Mouse (Mus musculus) splenic B cell, adult 2 months (primary cell): ENCODE measurements around the gene Rspo1.

ENCODE experiments used
- DNase-seq: peaks from one replicate; pipeline ENCODE4 v3.0.0-alpha.2; 2011; ENCODE audit warnings: low read depth, low spot score
- H3K27me3 ChIP-seq: 2 replicates; pipeline ENCODE4 v1.6.1; 2012; ENCODE audit warnings: mild to moderate bottlenecking, low read length, moderate library complexity, mixed read lengths; ENCODE audit not compliant: control insufficient read depth, poor library complexity, insufficient read depth, severe bottlenecking
- H3K36me3 ChIP-seq: 2 replicates; pipeline ENCODE4 v1.6.1; 2012; ENCODE audit warnings: mild to moderate bottlenecking, low read length, moderate library complexity, mixed read lengths; ENCODE audit not compliant: control insufficient read depth, poor library complexity, insufficient read depth, severe bottlenecking

Rspo1 gene

GRCm38 (mm10) chr4:125044454-125044853, 58.2 kb downstream of the Rspo1 start:
- no peak for DNase-seq
- Histone ChIP-seq H3K27me3 (no peaks in the 10 kb centered on the region), H3K36me3 (peaks cover 14% of the 10 kb centered on the region)

GRCm38 (mm10) chr4:125055385-125055784, 69.2 kb downstream of the Rspo1 start:
- Histone ChIP-seq H3K36me3 (peaks cover 10% of the 10 kb centered on the region), H3K27me3 (no peaks in the 10 kb centered on the region)
- peak; percentile 53 for DNase-seq

GRCm38 (mm10) chr4:125056476-125056875, 70.2 kb downstream of the Rspo1 start:
- peaks cover 10% of the 10 kb centered on the region for H3K36me3 ChIP-seq
- no peak for DNase-seq
- no peaks in the 10 kb centered on the region for H3K27me3 ChIP-seq

GRCm38 (mm10) chr4:125057273-125057672, 71.0 kb downstream of the Rspo1 start:
- no peaks in the 10 kb centered on the region for H3K27me3 ChIP-seq
- peaks cover 7% of the 10 kb centered on the region for H3K36me3 ChIP-seq
- DNase-seq: no peak

GRCm38 (mm10) chr4:125058033-125058432, 71.8 kb downstream of the Rspo1 start:
- H3K27me3 ChIP-seq: no peaks in the 10 kb centered on the region
- peaks cover 3% of the 10 kb centered on the region; the same call in 1 of the 2 replicates for H3K36me3 ChIP-seq
- no peak for DNase-seq
